Mouse (Mus musculus): ENCODE results near the gene Rnf17.

GRCm38 (mm10) chr14:56368834-56369233, 33.5 kb upstream of the Rnf17 start:
- TF ChIP-seq CTCF (IDR thresholded peaks at IDR 0.05; ENCODE audit: low read depth, low read length) (peak; percentile 61; the same call in 1 of the 2 replicates), POLR2AphosphoS5 (IDR thresholded peaks at IDR 0.05; ENCODE audit: insufficient replicate concordance, low read depth, low read length) (no peak), GATA1 (IDR thresholded peaks at IDR 0.05; ENCODE audit: borderline replicate concordance, low read length) (no peak), TAL1 (conservative IDR thresholded peaks at IDR 0.05; ENCODE audit: low read depth, low read length) (no peak)
